Mouse (Mus musculus): ENCODE data around the gene Gm16503.
"Not testable (repeated sequence)": the region's sequence is repeated elsewhere in the genome, so short reads cannot be mapped to it uniquely, and the experiment has no call there.

- not testable (repeated sequence) for TF ChIP-seq CTCF (IDR thresholded peaks at IDR 0.05; ENCODE audit: borderline replicate concordance, insufficient read depth, low read length); POLR2A (IDR thresholded peaks at IDR 0.05; ENCODE audit: low read depth, low read length)
These were observed 4.1 kb upstream of the Gm16503 start for GRCm38 (mm10) chr4:147535916-147536315.
